Mouse (Mus musculus) gonadal fat pad, adult 2 months (tissue): ENCODE data around the gene Nt5c2. TPM values are rescaled to one million over a fixed set of nuclear protein-coding genes. Genes with fewer than 3 reads are reported as not detected.

Experiments
- DNase-seq: peaks from one replicate; pipeline ENCODE4 v3.0.0-alpha.2; 2012; ENCODE audit warnings: low read depth
- polyA plus RNA-seq: library from polyadenylated mRNA; depleted of rRNA; stranded (reverse); fragments of >200 nt; gene quantifications from 2 replicates; pipeline ENCODE4 v1.2.3, GENCODE M21; 2012

Gene Nt5c2
- polyA plus RNA-seq, 1 experiment = 19.7 TPM

DNA sequence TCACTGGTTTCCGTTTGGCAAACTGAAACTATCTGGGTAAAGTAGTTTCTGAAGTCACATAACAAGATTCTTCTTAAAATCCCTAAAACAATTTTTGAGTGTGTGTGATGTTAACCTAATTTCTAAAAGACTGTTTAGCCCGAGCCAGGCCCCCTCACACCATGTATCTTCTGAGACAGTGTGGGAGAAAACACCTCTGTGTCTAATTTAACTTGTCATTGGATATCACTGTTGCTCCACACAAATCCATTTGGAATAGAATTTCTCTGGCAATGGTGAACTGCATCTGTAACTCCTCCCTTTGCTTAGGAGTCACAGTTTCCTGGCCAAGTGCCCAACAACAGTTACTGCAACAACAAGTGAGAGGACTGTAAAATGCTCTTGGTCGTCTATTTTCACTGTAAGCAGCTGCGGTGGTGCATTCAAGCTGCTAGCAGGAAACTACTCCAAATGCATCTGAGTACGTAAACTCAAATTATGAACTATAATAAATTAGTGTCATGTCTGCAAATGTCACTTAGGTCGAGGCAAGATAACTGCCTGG, 85.8 kb downstream of the Nt5c2 start:
- DNase-seq = no peak

DNA sequence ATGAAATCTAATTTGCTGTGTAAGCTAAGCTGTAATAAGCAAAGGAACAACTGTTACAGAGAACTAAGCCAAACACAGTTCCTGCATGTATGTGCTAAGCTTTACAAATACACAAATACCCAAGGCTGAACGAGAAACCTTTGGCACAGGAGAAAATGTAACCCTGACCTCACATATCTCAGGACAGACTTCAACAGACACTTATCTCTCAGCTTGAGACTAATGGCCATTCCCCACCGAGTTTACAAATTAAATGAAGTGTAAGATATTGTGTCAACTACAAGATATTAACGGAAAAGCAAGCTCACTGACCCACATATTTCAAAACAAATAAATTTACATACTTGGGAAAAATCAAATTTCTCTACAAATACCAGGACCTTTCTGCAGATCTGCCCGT, 86.8 kb downstream of the Nt5c2 start:
- no peak for DNase-seq

DNA sequence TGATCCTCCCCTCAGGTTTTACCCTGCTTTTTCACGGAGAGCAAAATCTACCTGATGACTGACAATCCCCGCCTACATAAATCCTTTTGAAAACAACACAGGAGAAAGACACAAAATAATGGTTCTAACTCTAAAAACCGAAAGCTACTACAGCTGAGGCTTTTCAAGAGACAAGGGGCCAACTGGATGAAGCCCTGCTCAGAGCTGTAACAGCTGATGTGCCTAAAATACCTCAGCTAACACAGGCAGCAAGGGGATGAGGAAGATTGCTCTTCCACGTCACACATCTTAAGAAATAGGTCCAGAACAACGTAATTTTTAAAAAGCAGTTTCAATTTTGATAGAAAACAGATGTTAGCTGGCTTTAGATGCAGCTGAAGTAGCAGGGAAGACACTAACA, 88.0 kb downstream of the Nt5c2 start:
- no peak for DNase-seq

DNA sequence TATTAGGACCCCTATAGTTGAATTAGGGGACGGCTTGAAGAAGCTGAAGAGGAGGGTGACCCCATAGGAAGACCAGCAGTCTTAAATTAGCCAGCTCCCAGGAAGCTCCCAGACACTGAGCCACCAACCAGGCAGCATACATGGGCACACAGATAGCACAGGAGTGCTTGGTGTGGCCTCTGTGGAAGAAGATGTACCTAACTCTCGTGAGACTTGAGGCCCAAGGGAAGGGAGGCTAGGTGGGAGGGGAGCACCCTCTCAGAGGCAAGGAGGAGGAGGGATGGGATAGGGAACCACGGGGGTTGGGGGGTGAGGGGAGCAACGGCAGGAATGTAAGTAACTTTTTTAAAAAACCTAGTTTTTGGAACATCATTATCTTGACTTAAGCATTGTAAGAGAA, 88.6 kb downstream of the Nt5c2 start:
- no peak for DNase-seq

DNA sequence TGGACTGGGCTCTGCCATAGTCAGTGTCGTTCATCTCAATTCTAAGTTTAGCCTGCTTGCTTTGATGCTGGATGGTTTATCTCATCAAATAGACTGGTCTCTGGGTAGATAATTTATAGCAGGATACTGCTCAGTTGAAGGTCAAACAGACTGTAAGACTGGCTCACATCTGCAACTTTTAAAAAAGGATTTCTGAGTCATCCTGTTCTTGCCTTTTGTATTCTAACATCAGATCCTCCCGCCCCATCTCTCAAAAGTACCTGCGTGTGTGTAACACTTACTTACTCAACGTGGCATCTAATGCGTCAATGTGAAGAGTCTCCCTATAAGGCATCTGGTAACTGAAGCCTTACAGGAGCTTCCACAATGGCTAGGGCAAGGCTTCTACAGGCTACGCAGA, 94.4 kb downstream of the Nt5c2 start:
- DNase-seq = no peak

DNA sequence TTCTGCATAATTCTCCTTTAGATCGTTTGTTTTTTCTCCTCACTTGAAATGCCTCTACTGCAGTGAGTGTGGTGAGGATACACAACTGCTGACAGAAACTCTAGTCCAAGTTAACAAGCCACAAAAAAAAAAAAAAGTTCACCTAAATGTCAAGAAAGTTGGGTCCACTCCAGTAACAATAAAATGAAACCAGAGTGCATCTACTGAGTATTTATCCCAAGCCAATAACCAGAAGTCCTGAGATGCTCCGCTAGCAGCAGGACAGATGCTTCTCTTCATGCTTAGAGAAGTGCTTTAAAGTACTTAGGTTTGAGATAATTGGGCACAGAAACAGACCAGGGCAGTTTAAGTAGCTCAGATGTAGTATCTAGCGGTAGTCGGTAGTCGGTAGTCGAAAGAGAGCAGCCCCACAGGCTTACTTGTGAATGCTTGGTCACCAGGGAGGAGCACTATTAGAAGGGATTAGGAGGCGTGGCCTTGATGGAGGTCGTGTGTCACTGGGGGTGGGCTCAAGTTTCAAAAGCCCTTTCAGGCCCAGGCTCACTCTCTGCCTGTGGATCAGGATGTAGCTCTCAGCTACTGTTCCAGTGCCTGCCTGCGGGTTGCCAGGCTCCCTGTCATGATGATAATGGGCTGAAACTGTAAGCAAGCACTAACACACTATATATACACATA, 99.4 kb downstream of the Nt5c2 start:
- no peak for DNase-seq

DNA sequence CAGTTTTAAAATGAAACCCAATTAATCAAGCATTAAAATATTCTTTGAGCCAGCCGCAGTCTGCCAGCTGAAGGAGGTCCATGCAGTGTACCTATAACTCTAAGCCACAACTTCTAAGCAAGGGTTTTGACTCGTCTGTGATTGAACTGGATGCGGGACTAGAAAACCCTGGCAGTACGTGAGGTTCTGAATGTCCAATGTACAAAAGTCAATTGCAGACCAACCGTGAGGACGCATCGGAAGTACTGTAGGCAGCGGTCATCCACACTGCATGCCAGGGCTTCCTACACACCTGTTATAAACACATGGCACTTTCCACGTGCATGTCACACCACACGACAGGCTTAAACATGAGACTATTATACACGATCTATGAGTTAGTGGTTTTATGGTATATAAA, 101.3 kb downstream of the Nt5c2 start:
- DNase-seq = no peak

DNA sequence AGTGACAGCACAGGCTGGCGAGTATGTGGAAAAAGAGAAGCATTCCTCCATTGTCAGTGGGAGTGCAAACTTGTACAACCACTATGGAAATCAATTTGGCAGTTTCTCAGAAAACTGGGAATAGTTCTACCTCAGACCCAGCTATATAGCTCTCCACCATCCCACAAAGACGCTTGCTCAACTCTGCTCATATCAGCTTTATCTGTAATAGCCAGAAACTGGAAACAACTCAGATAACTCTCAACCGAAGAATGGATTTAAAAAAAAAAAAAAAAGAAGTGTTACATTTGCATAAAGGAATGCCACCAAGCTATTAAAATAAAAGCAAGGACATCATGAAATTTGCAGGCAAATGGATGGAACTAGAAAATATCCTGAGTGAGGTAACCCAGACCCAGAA, 103.5 kb downstream of the Nt5c2 start:
- DNase-seq = no peak

DNA sequence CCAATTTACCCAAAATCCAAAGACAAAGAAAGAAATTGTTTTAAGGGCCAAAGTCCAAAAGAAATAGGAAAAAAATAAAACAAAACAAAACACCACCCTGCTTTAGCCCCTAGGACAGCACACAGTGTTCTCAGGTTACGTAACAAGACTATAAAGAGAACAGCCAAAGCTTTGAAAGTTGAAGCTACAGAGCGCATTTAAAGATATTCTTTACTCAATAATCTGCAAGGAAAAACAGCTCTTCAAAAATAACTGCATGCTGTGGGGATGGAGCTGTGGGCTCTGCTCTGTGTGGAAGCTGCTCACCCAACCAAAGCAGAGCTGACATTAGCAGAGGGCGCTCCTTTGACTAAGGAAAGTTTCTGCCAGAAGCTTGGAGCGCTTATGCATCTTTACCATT, 106.0 kb downstream of the Nt5c2 start:
- peak; percentile 81 for DNase-seq

DNA sequence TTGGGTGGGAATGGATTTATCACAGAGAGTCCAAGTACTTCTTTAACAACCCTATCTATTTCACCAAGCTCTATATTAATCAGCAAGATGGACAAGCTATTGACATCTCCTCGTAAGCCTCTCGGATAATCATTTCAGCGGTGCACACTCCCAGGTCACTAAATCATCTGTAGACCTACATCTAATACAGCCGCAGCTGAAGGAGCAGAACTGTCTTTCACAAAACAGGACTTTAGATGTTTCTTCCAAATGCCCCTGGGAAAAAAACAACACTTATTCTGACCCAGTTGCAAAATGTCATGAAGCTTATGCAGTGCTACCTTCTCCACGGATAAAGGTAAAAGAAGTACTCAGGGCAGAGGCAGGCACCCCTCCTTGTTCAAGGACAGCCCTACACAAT, 106.7 kb downstream of the Nt5c2 start:
- peak; percentile 60 for DNase-seq

DNA sequence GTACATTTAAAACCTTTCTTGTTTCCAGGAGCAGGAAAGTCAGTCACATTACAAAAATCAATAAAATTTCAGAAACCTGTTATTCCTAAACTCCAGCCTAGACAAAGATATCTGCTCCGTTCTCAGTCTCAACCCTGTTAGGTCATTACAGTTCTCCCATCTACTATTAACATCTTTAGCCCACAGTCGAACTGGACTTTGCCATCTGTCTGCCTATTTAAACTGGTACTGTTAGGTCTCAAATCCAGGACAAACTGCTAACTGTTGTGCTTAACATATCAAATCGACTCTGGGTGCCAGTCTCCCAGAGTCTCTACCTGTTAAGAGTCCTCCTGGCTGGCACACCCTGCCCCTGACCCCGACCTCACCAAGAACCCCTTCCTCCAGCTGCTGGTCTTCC, 109.0 kb downstream of the Nt5c2 start:
- no peak for DNase-seq

DNA sequence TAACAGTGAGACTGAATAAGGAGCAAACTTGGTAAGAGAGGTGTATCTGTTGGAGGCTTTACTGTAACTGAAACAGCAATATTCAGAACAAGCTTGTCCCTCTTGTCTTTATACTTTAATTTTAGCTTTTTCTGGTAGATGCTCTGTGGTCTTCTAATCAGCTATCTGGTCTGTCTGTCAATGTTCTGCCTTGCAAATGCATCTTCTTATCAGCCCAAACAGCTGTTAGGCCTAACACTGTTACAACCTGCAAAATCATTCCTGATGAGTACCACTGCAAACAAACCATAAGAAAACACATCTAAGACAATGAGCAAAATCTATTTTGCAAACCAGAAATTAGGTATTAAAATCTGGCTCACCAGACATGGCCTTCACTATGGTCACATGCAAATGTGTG, 109.6 kb downstream of the Nt5c2 start:
- no peak for DNase-seq

DNA sequence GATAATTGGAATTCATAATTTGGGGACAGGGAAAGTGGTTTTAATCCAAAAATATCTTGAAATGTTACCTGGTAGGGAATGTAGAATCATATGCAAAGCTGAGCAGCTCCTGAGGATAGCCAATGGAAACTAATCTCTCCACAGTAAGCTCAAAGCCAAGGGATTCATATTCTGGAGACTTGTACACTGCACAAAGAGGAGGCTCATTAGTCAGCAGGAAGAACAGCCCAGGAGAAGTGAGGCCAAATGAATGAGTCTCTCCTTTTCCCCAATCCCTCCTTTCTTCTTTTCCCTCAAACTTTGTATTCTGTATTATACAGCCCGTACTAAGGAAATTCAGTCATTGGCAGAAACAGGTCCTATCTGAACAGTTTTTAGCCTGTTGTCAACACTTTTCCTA, 110.0 kb downstream of the Nt5c2 start:
- DNase-seq = no peak

DNA sequence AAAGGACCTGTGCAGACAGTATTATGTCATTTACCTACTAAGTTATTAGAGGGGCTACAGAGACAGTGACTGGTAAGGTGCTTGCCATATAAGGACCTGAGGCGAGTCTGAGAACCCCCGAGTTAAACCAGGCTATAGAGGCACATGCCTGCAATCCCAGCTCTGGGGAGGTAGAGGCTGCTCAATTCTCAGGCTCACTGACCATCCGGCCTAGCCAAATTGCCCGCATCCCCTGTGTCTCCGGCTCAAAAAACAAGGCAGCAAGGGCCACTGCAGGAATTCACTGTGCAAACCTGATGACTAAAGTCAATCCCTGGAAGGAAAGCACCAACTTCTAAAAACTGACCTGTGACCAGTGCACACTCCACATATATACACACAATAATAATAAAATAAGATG, 111.6 kb downstream of the Nt5c2 start:
- no peak for DNase-seq

DNA sequence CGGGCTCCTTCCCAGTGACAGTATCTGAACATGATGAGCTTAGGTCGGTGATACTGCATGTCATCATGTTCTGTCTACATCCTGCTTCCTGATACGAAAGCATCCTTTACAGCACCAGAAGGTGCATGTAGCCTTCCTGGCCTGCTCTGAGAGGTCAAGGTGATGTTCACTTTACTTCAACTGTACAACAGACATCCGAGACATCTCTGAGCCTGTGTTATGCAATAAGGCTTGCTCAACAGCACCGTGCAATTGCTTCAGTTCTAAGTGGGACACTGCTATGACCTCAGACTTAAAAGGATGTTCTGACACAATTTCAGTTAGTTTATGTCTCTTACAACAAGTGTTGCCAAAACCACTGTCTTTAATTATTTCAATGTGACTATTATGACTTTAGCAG, 113.6 kb downstream of the Nt5c2 start:
- DNase-seq = peak; percentile 72

DNA sequence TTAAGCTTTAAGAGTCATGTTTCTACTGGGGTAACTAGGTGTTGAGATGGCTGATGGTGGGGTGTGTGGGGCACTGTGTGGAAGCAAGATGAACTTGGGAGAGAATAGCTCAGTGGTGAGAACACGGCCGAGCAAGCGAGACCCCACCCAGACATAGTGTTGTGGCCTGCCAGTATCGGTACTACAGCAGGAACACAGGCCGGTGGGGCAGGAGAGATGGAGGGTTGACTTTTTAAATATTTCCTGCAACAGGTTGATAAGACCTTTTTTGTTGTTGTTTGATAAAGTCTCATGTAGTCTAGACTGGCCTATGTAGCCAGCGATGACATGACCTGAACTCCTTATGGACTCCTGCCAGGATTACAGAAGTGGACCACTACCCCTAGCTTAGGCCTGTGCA, 114.2 kb downstream of the Nt5c2 start:
- no peak for DNase-seq

DNA sequence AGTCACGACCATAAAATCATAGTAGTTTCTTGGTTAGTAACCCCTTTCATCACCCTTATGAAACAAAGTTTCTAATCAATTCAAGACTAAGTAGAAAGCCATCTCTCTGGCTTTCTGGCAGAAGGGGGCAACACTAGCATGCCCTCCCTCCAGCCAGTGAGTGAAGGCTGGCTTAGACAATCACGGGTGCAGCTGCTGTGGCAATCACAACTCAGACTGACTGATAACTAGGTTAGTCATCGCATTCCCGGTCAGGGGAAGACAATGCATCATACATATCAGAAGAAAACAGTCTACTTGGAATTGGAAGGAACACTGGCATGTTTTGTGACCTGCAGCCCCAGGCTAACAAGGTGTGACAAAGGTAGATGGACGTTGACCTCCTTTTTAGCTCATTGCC, 115.1 kb downstream of the Nt5c2 start:
- DNase-seq = no peak

DNA sequence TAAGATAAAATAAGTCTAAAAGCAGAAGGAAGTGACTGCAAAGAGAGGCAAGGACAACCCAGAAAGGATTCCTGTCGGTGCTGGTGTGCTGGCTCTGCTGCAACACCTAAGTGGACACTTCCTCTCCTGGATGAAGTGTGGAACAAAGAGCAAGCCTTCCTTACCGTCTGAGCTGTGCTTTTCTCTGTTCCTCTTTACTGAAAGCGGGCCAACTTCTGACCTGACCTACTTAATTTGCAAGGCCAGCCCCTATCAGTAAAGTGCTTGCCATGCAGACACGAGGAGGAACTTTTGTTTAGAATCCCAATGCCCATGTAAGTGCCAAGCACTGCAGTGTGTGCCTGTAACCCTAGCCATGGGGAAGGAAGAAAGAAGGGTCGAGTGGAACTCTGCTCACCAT, 115.6 kb downstream of the Nt5c2 start:
- no peak for DNase-seq

DNA sequence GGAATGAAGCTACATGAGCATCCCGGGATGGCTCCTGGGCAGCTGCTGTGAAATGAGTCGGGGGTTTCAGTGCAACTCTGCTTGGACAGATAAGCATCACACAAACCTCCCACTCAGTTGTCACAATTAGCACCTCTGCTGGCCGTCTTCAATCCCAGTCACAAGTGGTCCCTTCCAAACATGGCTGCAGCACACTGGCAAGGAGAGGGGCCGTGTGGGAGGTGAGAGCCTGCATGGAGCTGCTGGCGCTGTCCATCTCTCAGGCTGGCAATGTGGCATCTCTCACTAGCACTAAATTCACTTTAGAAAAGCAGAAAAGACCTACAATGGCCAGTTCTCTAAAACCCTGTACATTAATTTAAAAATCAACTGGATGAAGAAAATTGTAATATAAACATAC, 116.7 kb downstream of the Nt5c2 start:
- no peak for DNase-seq

DNA sequence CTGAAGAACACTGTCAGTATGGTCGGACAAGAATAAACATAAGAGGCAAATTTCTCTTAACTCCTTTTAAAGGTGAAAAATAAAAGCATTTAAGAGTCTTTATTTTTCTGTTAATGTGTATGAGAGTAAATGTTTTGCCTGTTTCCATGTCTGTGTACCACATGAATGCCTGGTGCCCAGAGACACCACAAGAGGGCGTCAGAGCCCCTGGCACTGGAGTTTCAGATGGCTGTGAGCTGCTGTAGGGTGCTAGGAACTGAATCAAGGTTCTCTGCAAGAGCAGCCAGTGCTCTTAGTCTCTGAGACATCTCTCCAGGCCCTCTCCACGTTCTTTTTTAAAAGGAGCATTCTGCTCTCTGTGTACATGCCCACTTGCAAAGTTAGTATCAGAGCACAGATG, 117.8 kb downstream of the Nt5c2 start:
- no peak for DNase-seq

DNA sequence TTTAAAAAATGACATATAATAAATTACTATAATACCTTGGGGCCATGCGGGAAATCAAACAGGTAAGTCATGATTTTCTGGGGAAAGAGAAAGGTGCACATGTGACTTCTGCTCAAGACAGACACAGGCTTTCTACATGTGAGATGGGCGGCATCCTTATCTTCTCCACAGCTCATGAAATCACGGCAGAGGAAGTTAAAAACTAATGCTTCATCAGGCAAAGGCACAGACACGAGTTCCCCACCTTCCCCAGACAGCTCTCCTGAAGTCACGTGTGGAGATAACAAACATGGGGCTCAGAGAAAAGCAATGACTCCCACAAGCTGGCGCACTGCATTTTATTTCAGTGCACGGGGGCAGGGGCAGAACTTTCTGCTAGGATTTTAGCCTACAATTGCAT, 121.5 kb downstream of the Nt5c2 start:
- no peak for DNase-seq

DNA sequence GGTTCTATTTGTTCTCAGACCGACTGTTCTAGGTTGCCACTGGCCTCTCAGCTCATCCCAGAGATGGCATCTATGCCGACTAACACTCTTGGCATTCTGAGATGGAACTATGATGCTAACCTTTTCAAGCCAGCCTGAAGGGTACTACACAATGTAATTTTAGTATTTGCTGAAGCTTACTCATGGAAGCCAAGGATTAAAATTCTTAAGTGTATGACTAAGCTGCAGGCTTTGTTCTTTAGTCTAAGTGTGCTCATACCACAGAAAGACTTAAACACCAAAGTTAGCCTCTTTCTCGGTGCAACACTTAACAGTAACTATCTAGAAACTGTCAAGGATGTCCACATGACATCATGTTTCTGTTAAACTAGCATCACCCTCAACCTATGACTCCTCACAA, 122.1 kb downstream of the Nt5c2 start:
- no peak for DNase-seq

DNA sequence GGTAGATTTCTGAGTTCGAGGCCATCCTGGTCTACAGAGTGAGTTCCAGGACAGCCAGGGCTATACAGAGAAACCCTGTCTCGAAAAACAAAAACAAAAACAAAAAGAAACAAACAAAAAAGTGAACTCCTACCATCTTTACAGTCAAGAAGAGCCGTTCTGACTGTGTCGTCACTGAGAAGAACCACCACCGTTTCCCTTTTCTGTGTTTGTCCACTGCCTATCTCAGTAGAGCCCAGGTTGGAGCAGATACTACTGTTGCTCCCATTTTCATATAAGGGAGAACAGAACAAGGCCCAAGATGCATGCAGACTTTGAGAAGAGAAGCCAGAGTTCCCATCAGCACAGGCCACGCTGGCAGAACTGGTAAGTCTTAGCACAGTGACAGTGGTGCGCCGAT, 124.3 kb downstream of the Nt5c2 start:
- no peak for DNase-seq

DNA sequence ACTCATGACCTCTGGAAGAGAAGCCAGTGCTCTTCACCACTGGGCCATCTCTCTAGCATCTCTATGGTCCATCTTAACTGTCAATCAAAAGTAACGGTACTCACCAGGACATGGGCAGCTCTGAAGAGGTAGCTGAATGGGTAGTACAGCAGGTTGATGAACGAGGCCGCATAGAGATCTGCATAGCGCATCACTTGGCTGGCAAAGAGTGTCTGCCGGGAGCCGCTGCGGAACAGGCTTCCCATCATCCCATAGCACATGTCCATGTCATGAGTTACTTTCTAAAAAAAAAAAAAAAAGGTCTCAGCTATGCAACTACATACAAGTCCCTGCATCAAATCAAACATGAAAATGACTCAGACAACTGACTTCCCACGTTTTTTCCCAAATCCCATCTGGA, 125.3 kb downstream of the Nt5c2 start:
- DNase-seq = no peak
